Mouse (Mus musculus): ENCODE data around the gene Olfr418. TPM values are rescaled to one million over a fixed set of nuclear protein-coding genes. Genes with fewer than 3 reads are reported as not detected.

The Olfr418 gene
- total RNA-seq (2012; rRNA removed) = not detected in 2 replicates
- polyA plus RNA-seq (2012; ENCODE audit: insufficient read depth in 1 of 2, insufficient read length in 2 of 2, low read depth in 1 of 2, low replicate concordance in 2 of 2, missing spikeins in 1 of 2) = not detected

DNA sequence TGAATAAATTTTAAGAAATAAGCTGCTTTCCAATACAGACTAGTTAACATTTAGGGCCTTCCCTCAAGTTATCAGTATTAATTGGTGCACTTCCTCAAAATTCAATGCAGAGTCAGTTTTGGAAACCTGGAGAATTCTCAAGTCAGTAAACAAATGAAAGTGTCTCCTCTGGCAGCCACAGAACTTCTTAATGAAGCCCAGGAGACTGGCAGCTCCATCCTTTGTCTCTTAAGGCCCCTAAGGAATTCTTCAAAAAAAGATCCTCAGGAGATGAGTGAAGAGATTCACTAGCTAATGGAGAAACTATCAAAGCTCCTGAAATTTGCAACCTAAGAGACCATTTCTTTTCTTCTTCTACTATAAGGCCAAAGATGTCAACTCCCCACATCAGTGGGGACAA is at the start of gene Olfr418:
Gene Olfr418, plus strand, starts transcription at position 301 of the 400 bp plus-strand sequence.
- H3K9ac ChIP-seq (ENCODE audit: control insufficient read depth, low read depth, low read length, poor library complexity, severe bottlenecking) = no peak within 1 kb of the TSS
- 0 out of 4 replicates have a peak, but pooled peaks cover 0 to 2% of the 10 kb centered on the region in 2 experiments for H3K4me1 ChIP-seq (ENCODE audit: control insufficient read depth in 1 of 2, insufficient read depth in 2 of 2, low read length in 2 of 2)
- H3K27ac ChIP-seq (ENCODE audit: control insufficient read depth, low read depth, low read length) = no peak within 1 kb of the TSS
- H3K4me3 ChIP-seq (ENCODE audit: control insufficient read depth in 1 of 2, insufficient read depth in 1 of 2, low read depth in 2 of 2, low read length in 2 of 2) = no peak within 1 kb of the TSS
- no peaks in the 10 kb centered on the region; a peak in 1 of 4 replicates for H3K27me3 ChIP-seq (ENCODE audit: control insufficient read depth in 1 of 2, insufficient read depth in 2 of 2, low read length in 2 of 2)
- DNase-seq (ENCODE audit: low read depth, low spot score) = no peak
- no peaks in the 10 kb centered on the region for H3K9me3 ChIP-seq (replicated peaks; ENCODE audit: insufficient read depth, low read length)
- H3K79me2 ChIP-seq (ENCODE audit: control insufficient read depth, insufficient read depth, low read length, poor library complexity) = no peaks in the 10 kb centered on the region
- H3K36me3 ChIP-seq (ENCODE audit: control insufficient read depth in 1 of 2, insufficient read depth in 2 of 2, low read length in 2 of 2) = no peaks in the 10 kb centered on the region; a peak in 1 of 4 replicates
- no peak for TF ChIP-seq E2F4 (IDR thresholded peaks at IDR 0.05; ENCODE audit: borderline replicate concordance, low read depth, low read length)
- TF ChIP-seq UBTF (IDR thresholded peaks at IDR 0.05; ENCODE audit: borderline replicate concordance, insufficient read depth, low read depth, low read length) = no peak
- no peak for TF ChIP-seq GABPA (IDR thresholded peaks at IDR 0.05; ENCODE audit: low read depth, low read length)
- TF ChIP-seq MEF2A (IDR thresholded peaks at IDR 0.05; ENCODE audit: extremely low read depth, insufficient replicate concordance, low read depth, low read length, poor library complexity, severe bottlenecking) = no peak
- no peak for TF ChIP-seq SMC3 (IDR thresholded peaks at IDR 0.05; ENCODE audit: low read depth, low read length)
- TF ChIP-seq SIN3A (IDR thresholded peaks at IDR 0.05; ENCODE audit: low read length) = no peak

- no peak overlapping the region; a peak in 1 of 4 replicates for H3K4me3 ChIP-seq (ENCODE audit: control insufficient read depth in 1 of 2, insufficient read depth in 1 of 2, low read depth in 2 of 2, low read length in 2 of 2)
- peak overlapping the region; percentile 23; the same call in 1 of the 2 replicates for H3K9ac ChIP-seq (ENCODE audit: control insufficient read depth, low read depth, low read length, poor library complexity, severe bottlenecking)
- no peaks in the 10 kb centered on the region for H3K79me2 ChIP-seq (ENCODE audit: control insufficient read depth, insufficient read depth, low read length, poor library complexity)
- H3K36me3 ChIP-seq (ENCODE audit: control insufficient read depth in 1 of 2, insufficient read depth in 2 of 2, low read length in 2 of 2) = peaks cover 0 to 37% of the 10 kb centered on the region in 2 experiments; a peak in 3 of 4 replicates
- peak; percentile 78 for DNase-seq (ENCODE audit: low read depth, low spot score)
- H3K4me1 ChIP-seq (ENCODE audit: control insufficient read depth in 1 of 2, insufficient read depth in 2 of 2, low read length in 2 of 2) = peaks cover 20 to 42% of the 10 kb centered on the region in 2 experiments
- no peaks in the 10 kb centered on the region for H3K9me3 ChIP-seq (replicated peaks; ENCODE audit: insufficient read depth, low read length)
- H3K27me3 ChIP-seq (ENCODE audit: control insufficient read depth in 1 of 2, insufficient read depth in 2 of 2, low read length in 2 of 2) = no peaks in the 10 kb centered on the region
- peak overlapping the region; percentile 96 for H3K27ac ChIP-seq (ENCODE audit: control insufficient read depth, low read depth, low read length)
- TF ChIP-seq SIN3A (IDR thresholded peaks at IDR 0.05; ENCODE audit: low read length) (peak; percentile 93), USF1 (IDR thresholded peaks at IDR 0.05; ENCODE audit: low read depth, low read length) (peak; percentile 19; the same call in 1 of the 2 replicates), POLR2A (IDR thresholded peaks at IDR 0.05; ENCODE audit: control insufficient read depth in 1 of 2, insufficient read depth in 1 of 2, low read depth in 1 of 2, low read length in 2 of 2, poor library complexity in 1 of 2) (no peak), KAT2A (conservative IDR thresholded peaks at IDR 0.05; ENCODE audit: low read depth, low read length) (peak; percentile 60), E2F4 (IDR thresholded peaks at IDR 0.05; ENCODE audit: borderline replicate concordance, low read depth, low read length) (no peak; the same call in 1 of the 2 replicates), CHD2 (IDR thresholded peaks at IDR 0.05; ENCODE audit: low read length) (no peak; the same call in 1 of the 2 replicates), ZNF384 (IDR thresholded peaks at IDR 0.05; ENCODE audit: low read depth, low read length) (peak; percentile 50), HCFC1 (IDR thresholded peaks at IDR 0.05; ENCODE audit: low read depth, low read length) (0 out of 2 replicates have a peak, but pooled peaks have one; percentile 57), MAFK (IDR thresholded peaks at IDR 0.05; ENCODE audit: borderline replicate concordance, low read depth, low read length) (peak; percentile 90), MEF2A (IDR thresholded peaks at IDR 0.05; ENCODE audit: extremely low read depth, insufficient replicate concordance, low read depth, low read length, poor library complexity, severe bottlenecking) (peak; percentile 98), CTCF (IDR thresholded peaks at IDR 0.05 in 2 of 3, conservative IDR thresholded peaks at IDR 0.05 in 1 of 3; ENCODE audit: control insufficient read depth in 1 of 3, insufficient read depth in 1 of 3, low read depth in 2 of 3, low read length in 3 of 3, poor library complexity in 1 of 3, severe bottlenecking in 1 of 3) (no peak), MYB (IDR thresholded peaks at IDR 0.05; ENCODE audit: low read depth, low read length) (peak; percentile 96), POLR2AphosphoS5 (IDR thresholded peaks at IDR 0.05; ENCODE audit: borderline replicate concordance, low read depth, low read length) (no peak), NELFE (IDR thresholded peaks at IDR 0.05; ENCODE audit: low read depth, low read length) (no peak), MAZ (IDR thresholded peaks at IDR 0.05; ENCODE audit: low read depth, low read length) (peak; percentile 28; the same call in 1 of the 2 replicates), MAX (IDR thresholded peaks at IDR 0.05; ENCODE audit: low read length) (0 out of 2 replicates have a peak, but pooled peaks have one; percentile 43), USF2 (IDR thresholded peaks at IDR 0.05; ENCODE audit: borderline replicate concordance in 1 of 2, insufficient read depth in 1 of 2, low read depth in 1 of 2, low read length in 2 of 2) (no peak), BHLHE40 (IDR thresholded peaks at IDR 0.05; ENCODE audit: borderline replicate concordance, low read depth, low read length) (peak; percentile 77; the same call in 1 of the 2 replicates), TBP (IDR thresholded peaks at IDR 0.05; ENCODE audit: low read depth, low read length) (no peak), TAL1 (IDR thresholded peaks at IDR 0.05; ENCODE audit: low read length) (peak; percentile 43), ELF1 (IDR thresholded peaks at IDR 0.05; ENCODE audit: low read depth, low read length) (no peak), SMC3 (IDR thresholded peaks at IDR 0.05; ENCODE audit: low read depth, low read length) (no peak), POLR2AphosphoS2 (IDR thresholded peaks at IDR 0.05; ENCODE audit: low read length) (peak; percentile 47; the same call in 1 of the 2 replicates), TCF12 (IDR thresholded peaks at IDR 0.05; ENCODE audit: low read depth, low read length) (peak; percentile 99), ETS1 (IDR thresholded peaks at IDR 0.05; ENCODE audit: low read depth, low read length) (peak; percentile 99), GATA1 (IDR thresholded peaks at IDR 0.05; ENCODE audit: low read depth, low read length) (peak; percentile 98), MYC (IDR thresholded peaks at IDR 0.05; ENCODE audit: low read depth, low read length) (peak; percentile 57; the same call in 1 of the 2 replicates)
Observed at GRCm38 (mm10) chr1:173216481-173216880, 49.3 kb upstream of the Olfr418 start.
